Mouse (Mus musculus): ENCODE measurements around the gene Gm45140.

The Gm45140 gene

DNA sequence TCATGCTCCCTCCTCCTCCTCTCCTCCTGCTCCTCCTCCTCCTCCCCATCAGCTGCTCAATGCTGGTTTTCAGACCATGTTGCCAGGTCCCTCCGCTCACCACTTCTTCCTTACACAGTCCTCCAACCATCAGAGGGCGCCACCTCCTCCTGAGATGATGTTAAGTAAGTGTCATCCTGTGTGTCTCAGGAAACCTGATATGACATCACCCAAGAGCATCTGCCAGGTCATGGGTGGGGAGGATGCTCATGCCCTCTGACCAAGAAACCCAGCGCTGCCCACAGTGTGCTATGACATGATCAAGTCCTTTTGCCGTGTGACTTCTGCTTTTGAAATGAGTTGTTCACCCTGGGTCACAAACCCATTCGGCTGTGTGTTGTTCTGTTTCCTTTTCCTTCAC lies 92.8 kb downstream of the Gm45140 start:
- DNase-seq (ENCODE audit: low read depth, low spot score), result no peak

DNA sequence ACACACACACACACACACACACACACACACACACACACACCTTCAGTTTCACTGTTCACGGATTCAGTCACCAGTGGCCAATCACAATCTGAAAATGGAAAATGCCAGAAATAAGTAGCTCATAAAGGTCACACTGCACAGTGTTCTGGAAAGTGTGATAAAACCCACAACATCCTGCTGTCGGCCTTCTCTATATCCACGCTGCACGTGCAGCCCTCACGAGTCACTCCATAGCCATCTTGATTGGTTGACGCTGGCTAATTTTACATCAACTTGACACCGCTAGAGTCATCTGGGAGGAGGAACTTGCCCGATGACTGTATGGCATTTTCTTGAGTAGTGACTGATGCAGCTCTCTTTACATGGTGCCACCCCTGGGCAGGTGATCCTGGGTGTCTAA lies 93.6 kb downstream of the Gm45140 start:
- DNase-seq (ENCODE audit: low read depth, low spot score), result no peak

DNA sequence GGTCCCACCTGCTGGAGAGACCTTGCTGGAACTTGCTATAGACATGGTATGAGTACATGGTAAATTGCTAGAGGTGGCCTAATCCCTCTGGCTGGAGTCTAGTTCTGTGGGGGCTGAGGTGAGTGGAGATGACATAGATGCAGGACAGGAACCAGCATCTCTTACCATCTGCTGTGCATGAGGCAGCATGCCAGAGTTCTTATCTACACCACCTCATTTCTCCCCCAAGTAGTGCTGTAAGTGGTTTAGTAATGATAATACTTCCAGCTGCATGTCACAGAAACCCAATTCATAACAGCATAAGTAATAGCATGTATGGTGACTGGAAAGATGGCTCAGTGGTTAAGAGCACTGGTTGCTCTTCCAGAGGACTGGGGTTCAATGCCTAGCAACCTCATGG lies 95.1 kb downstream of the Gm45140 start:
- no peak for DNase-seq (ENCODE audit: low read depth, low spot score)

DNA sequence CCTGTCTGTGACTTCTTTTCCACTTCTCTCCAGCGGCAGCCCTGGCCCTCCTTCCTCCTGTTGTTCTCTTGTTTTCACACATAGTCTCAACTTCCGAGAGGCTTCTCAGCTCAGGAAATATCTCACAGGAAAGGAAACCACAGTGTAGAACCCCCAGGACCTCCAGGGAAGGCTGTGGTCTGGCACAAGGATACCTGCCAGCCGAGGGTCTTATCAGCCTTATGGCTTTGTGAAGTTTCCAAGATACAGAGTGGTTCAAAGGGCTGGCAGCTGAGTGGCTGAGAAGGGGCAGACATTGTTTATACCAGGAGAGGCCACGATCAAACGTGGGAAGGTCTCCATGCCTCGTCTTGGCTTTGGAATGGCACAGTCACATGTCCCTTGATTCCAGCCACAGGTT lies 95.7 kb downstream of the Gm45140 start:
- DNase-seq (ENCODE audit: low read depth, low spot score), result no peak

All from c-Kit-negative CD71-positive TER-119-positive erythroid progenitor cells, embryonic 14.5 days (primary cell).